Mouse (Mus musculus) hindbrain, postnatal 0 days (tissue): ENCODE results near the gene Ackr1. TPM values are rescaled to one million over a fixed set of nuclear protein-coding genes. Genes with fewer than 3 reads are reported as not detected.

ENCODE experiments used
- ATAC-seq: fragments of 200-750 bp; cut with Nextera tagmentation; 2 replicates; pipeline ENCODE4 v1.8.0; 2017; ENCODE audit warnings: mild to moderate bottlenecking, moderate TSS enrichment, moderate library complexity
- DNase-seq: peaks from one replicate; pipeline ENCODE4 v3.0.0-alpha.2; 2015; ENCODE audit warnings: low spot score
- H3K27ac ChIP-seq: fragments of 300-500 bp; sonication (generic); 2 replicates; pipeline ENCODE4 v1.5.1; 2014; ENCODE audit warnings: mild to moderate bottlenecking
- H3K27me3 ChIP-seq: fragments of 300-500 bp; sonication (generic); 2 replicates; pipeline ENCODE4 v1.6.1; 2014; ENCODE audit warnings: low read length, mixed read lengths; ENCODE audit not compliant: insufficient read depth
- H3K36me3 ChIP-seq: fragments of 300-500 bp; sonication (generic); 2 replicates; pipeline ENCODE4 v1.6.1; 2014; ENCODE audit warnings: low read length, mixed read lengths; ENCODE audit not compliant: insufficient read depth
- H3K4me1 ChIP-seq: fragments of 300-500 bp; sonication (generic); 2 replicates; pipeline ENCODE4 v1.6.1; 2014; ENCODE audit warnings: antibody characterized with exemption, low read length, mixed read lengths; ENCODE audit not compliant: insufficient read depth
- H3K4me2 ChIP-seq: fragments of 300-500 bp; sonication (generic); 2 replicates; pipeline ENCODE4 v1.6.1; 2014; ENCODE audit warnings: low read depth, mild to moderate bottlenecking, low read length, moderate library complexity, mixed read lengths
- H3K4me3 ChIP-seq: fragments of 300-500 bp; sonication (generic); 2 replicates; pipeline ENCODE4 v1.5.1; 2014; ENCODE audit warnings: low read length
- H3K9ac ChIP-seq: fragments of 300-500 bp; sonication (generic); replicated peaks from 2 replicates; pipeline ENCODE4 v1.6.1; 2014; ENCODE audit warnings: mild to moderate bottlenecking, low read length, moderate library complexity, mixed read lengths
- H3K9me3 ChIP-seq: fragments of 300-500 bp; sonication (generic); 2 replicates; pipeline ENCODE4 v1.6.1; 2016; ENCODE audit warnings: low read length, mixed read lengths
- CTCF ChIP-seq: IDR thresholded peaks from 2 replicates; pipeline ENCODE4 v1.5.1; 2016; ENCODE audit warnings: antibody characterized with exemption, control low read depth, low read depth
- WGBS: fragments of 180-500 bp; shearing (Covaris S2); extraction: QIAGEN DNeasy Blood & Tissue Kit; methylation state at CpG from one replicate; pipeline ENCODE4 v1.1.7; 2014; 5-methylcytosine and 5-hydroxymethylcytosine counted together
- polyA plus RNA-seq: library from polyadenylated mRNA; unstranded; fragments of >200 nt; fragmentation: Nextera tagmentation; extraction: Ambion mirVana; gene quantifications from 2 replicates; pipeline ENCODE4 v1.2.1, GENCODE M21; 2015
- total RNA-seq: library from RNA; depleted of rRNA; stranded (reverse); fragments of >200 nt; gene quantifications from 2 replicates; pipeline ENCODE4 v1.2.3, GENCODE M21; 2014

The Ackr1 gene
- total and polyA plus RNA-seq, 2 experiments from 2014 or later, result 21.5 to 55.2 TPM

DNA sequence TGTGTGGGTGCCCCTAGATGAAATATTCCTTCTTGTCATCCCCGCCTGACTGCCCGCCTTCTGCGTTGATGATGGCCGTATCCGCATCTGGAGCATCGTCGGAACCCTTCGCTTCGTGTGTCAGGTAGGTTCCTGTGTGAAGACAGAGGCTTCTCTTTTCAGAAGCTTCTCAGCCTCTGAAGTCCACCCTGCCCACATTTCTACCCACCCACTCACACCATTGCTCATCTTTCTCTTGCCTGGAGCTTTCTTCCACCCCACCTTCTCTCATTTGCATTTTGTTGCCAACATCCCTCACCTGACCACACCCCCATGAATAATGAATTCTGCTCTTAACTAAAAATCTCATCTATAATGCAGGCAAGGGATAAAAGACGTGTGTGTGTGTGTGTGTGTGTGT, 3.5 kb upstream of the Ackr1 start:
- ATAC-seq (no peak), DNase-seq (no peak)
- Histone ChIP-seq H3K4me3 (no peak overlapping the region), H3K4me1 (no peaks in the 10 kb centered on the region), H3K36me3 (peaks cover 27% of the 10 kb centered on the region; the same call in 1 of the 2 replicates), H3K9ac (no peak overlapping the region), H3K27me3 (no peaks in the 10 kb centered on the region), H3K9me3 (no peaks in the 10 kb centered on the region), H3K27ac (no peak overlapping the region), H3K4me2 (no peak overlapping the region)
- WGBS, result 90% methylated on average over 10 of the region's 10 CpGs
- no peak for TF ChIP-seq CTCF

DNA sequence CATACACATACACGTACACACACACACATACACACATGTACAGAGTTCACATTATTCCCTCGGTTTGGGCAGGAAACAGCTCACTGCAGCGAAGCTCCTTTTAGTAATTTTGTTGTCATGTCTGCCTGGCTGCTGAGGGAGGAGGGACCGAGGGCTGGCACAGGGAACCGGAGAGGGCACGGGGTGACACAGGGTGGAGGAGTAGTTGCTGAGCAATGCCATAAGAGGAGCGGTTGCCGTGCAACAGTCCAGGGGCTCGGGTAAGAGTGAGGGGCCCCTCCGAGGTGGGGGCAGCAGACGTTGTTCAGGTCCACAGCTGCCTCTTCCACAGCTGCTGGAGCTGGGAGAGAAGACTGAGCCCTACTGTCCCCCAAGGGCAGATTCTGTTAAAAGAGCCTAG, 2.4 kb upstream of the Ackr1 start:
- DNase-seq (no peak), ATAC-seq (no peak; the same call in 1 of the 2 replicates)
- H3K9me3 ChIP-seq, result no peaks in the 10 kb centered on the region
- no peaks in the 10 kb centered on the region for H3K27me3 ChIP-seq
- no peak overlapping the region for H3K27ac ChIP-seq
- 30% methylated on average over 11 of the region's 11 CpGs for WGBS
- peaks cover 27% of the 10 kb centered on the region; the same call in 1 of the 2 replicates for H3K36me3 ChIP-seq
- H3K4me3 ChIP-seq, result no peak overlapping the region
- no peak overlapping the region for H3K4me2 ChIP-seq
- no peak overlapping the region for H3K9ac ChIP-seq
- no peak for TF ChIP-seq CTCF
- H3K4me1 ChIP-seq, result no peaks in the 10 kb centered on the region

DNA sequence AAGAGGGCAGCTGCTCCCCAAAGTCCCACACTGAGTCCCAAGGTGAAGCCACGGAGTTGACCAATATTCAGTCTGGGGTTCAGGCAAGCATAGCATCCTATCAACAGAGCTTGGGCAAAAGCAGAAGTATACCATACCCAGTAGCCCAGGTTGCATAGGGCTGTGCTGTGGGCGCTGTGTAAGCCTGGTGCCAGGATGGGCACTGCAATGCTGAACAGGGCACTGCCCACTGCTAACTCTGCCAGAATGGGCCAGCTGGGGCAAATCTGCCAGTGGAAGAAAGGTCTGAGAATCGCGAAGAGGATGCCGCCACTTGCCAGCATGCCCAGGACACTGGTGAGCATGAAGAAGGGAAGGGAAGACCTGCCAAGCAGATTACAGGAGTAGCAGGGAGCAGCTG, 1.1 kb downstream of the Ackr1 start:
- 59% methylated on average over 5 of the region's 5 CpGs for WGBS
- peak overlapping the region; percentile 48; the same call in 1 of the 2 replicates for H3K27ac ChIP-seq
- no peaks in the 10 kb centered on the region for H3K9me3 ChIP-seq
- H3K4me3 ChIP-seq, result no peak overlapping the region
- no peak for TF ChIP-seq CTCF
- no peaks in the 10 kb centered on the region for H3K4me1 ChIP-seq
- peak; percentile 69 for ATAC-seq
- no peaks in the 10 kb centered on the region for H3K27me3 ChIP-seq
- no peak overlapping the region for H3K9ac ChIP-seq
- peaks cover 9% of the 10 kb centered on the region; the same call in 1 of the 2 replicates for H3K36me3 ChIP-seq
- peak; percentile 57 for DNase-seq
- no peak overlapping the region for H3K4me2 ChIP-seq

DNA sequence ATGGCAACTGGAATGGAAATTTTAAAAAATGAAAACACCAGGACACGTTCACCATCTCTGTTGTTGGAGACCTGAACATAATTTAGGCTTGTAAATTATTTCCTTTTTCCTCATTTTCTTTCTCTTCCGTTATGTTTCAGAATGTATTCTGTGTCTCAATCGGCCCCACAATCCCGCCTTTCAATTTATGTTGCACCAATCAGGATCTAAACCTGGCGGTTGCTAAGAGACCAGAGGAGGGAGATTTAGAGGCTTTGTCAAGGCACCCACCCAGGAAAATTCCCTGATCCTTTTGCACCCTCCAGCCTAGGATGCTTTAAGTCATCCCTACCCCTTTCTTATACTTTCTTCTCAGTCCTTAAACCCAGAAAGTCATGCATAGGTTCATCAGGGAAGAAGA, 3.8 kb downstream of the Ackr1 start:
- TF ChIP-seq CTCF, result no peak
- WGBS, result 74% methylated on average over 5 of the region's 5 CpGs
- Histone ChIP-seq H3K27ac (no peak overlapping the region), H3K4me3 (no peak overlapping the region), H3K36me3 (no peaks in the 10 kb centered on the region), H3K27me3 (no peaks in the 10 kb centered on the region), H3K9ac (no peak overlapping the region), H3K4me2 (no peak overlapping the region), H3K4me1 (no peaks in the 10 kb centered on the region), H3K9me3 (no peaks in the 10 kb centered on the region)
- DNase-seq (peak; percentile 52), ATAC-seq (no peak)

DNA sequence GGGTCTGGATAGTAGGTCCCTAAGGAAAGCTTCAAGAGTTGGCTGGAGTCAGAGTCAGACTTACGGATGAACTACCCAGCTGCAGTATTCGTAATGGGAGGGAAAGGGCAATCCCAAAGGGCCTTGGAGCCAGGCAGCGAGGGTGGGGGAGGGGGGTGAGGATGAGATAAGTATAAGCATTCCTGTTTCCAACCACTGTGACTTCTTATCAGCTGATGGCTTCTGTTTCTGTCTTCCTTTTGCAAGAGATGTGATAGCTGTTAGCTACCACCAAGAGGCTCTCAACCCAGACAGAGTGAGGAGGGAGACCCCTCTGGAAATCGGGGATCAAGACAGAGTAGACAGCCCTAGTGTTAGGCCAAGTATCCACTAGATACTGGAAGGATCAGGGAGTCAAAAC, 4.4 kb downstream of the Ackr1 start:
- Histone ChIP-seq H3K4me2 (no peak overlapping the region), H3K4me3 (no peak overlapping the region), H3K9me3 (no peaks in the 10 kb centered on the region), H3K27me3 (no peaks in the 10 kb centered on the region), H3K36me3 (no peaks in the 10 kb centered on the region), H3K27ac (no peak overlapping the region), H3K4me1 (no peaks in the 10 kb centered on the region), H3K9ac (no peak overlapping the region)
- DNase-seq (no peak), ATAC-seq (no peak)
- WGBS, result 62% methylated on average over 4 of the region's 4 CpGs
- TF ChIP-seq CTCF, result no peak

DNA sequence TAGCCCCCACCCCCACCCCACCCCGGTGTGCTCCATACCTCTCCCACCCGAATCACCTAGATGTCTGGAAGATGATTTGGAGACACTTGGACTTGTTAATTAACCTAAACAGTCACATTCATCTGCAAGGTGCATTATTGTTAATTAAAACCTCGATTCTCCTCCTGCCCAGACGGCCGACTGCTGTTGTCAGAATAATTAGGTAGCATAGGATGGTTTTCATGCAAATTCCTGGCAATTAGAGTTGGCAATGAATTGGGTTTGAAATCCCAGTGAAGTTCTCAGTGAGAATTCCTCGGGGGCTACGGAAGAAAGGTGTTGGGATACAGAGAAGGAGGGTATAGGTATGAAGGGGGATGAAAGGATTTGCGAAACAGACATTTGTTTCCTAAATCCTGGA, 5.1 kb downstream of the Ackr1 start:
- H3K27me3 ChIP-seq, result no peaks in the 10 kb centered on the region
- DNase-seq (no peak), ATAC-seq (no peak)
- no peaks in the 10 kb centered on the region for H3K4me1 ChIP-seq
- no peak overlapping the region for H3K9ac ChIP-seq
- no peak for TF ChIP-seq CTCF
- H3K9me3 ChIP-seq, result no peaks in the 10 kb centered on the region
- no peak overlapping the region for H3K4me3 ChIP-seq
- H3K4me2 ChIP-seq, result no peak overlapping the region
- WGBS, result 47% methylated on average over 8 of the region's 8 CpGs
- no peaks in the 10 kb centered on the region for H3K36me3 ChIP-seq
- no peak overlapping the region for H3K27ac ChIP-seq

DNA sequence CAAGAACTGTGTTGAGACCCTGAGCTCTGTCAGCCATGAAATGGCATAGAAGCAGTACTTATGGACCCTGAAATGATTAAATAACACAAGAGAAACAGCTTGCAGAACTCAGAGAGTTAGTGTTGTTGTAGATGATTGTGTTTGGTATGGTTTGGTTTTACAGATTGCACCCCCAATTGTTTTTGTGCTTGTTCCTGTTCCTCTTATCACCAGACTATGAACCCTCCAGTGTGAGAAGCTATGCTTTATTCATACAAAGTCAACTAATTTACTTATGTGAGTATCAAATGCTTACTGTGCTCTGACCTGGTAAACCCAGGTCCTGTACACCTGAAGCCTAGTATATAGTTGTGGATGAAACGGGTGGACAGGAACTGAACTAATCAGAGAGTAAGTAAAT, 7.0 kb downstream of the Ackr1 start:
- WGBS, result 68% methylated on average over 1 of the region's 1 CpGs
- Histone ChIP-seq H3K9me3 (no peaks in the 10 kb centered on the region), H3K4me1 (no peaks in the 10 kb centered on the region), H3K9ac (no peak overlapping the region), H3K36me3 (no peaks in the 10 kb centered on the region), H3K4me3 (no peak overlapping the region), H3K4me2 (no peak overlapping the region), H3K27me3 (no peaks in the 10 kb centered on the region), H3K27ac (no peak overlapping the region)
- DNase-seq, result no peak
- no peak for TF ChIP-seq CTCF
- ATAC-seq, result no peak
